Mouse (Mus musculus) stomach, embryonic 16.5 days (tissue): ENCODE measurements at regions not wholly inside any gene's neighbourhood (a gene's known extent, or its start where the extent isn't known, plus 50 kb on each side); places are given as distances from the start of the nearest gene placed in this dataset.

ENCODE experiments used
- ATAC-seq: fragments of 200-750 bp; cut with Nextera tagmentation; 2 replicates; pipeline ENCODE4 v1.8.0; 2017; ENCODE audit warnings: moderate number of reproducible peaks, moderate TSS enrichment; ENCODE audit not compliant: insufficient read depth, low FRiP score
- H3K27ac ChIP-seq: fragments of 300-500 bp; sonication (generic); 2 replicates; pipeline ENCODE4 v1.5.1; 2014; ENCODE audit warnings: low read length
- H3K27me3 ChIP-seq: fragments of 300-500 bp; sonication (generic); 2 replicates; pipeline ENCODE4 v1.6.1; 2014; ENCODE audit warnings: low read length, control low read depth, mixed read lengths; ENCODE audit not compliant: control insufficient read depth, insufficient read depth
- H3K36me3 ChIP-seq: fragments of 300-500 bp; sonication (generic); 2 replicates; pipeline ENCODE4 v1.6.1; 2014; ENCODE audit warnings: low read length; ENCODE audit not compliant: control insufficient read depth, insufficient read depth
- H3K4me1 ChIP-seq: fragments of 300-500 bp; sonication (generic); 2 replicates; pipeline ENCODE4 v1.6.1; 2014; ENCODE audit warnings: low read length, control low read depth, mixed read lengths; ENCODE audit not compliant: control insufficient read depth, insufficient read depth
- H3K4me2 ChIP-seq: fragments of 300-500 bp; sonication (generic); 2 replicates; pipeline ENCODE4 v1.6.1; 2014; ENCODE audit warnings: low read depth, low read length, mixed read lengths
- H3K4me3 ChIP-seq: fragments of 300-500 bp; sonication (generic); replicated peaks from 2 replicates; pipeline ENCODE4 v1.5.1; 2014; ENCODE audit warnings: mild to moderate bottlenecking, low read length
- H3K9ac ChIP-seq: fragments of 300-500 bp; sonication (generic); 2 replicates; pipeline ENCODE4 v1.6.1; 2014; ENCODE audit warnings: low read length
- H3K9me3 ChIP-seq: fragments of 300-500 bp; sonication (generic); replicated peaks from 2 replicates; pipeline ENCODE4 v1.6.1; 2016; ENCODE audit warnings: low read length, control low read depth; ENCODE audit not compliant: control insufficient read depth
- WGBS: fragments of 180-500 bp; shearing (Covaris S2); extraction: QIAGEN DNeasy Blood & Tissue Kit; methylation state at CpG from one replicate; pipeline ENCODE4 v1.1.7; 2014; 5-methylcytosine and 5-hydroxymethylcytosine counted together

GRCm38 (mm10) chr10:98577040-98577439, 337.2 kb upstream of the Atp2b1 start:
- H3K4me1 ChIP-seq, result no peaks in the 10 kb centered on the region
- no peaks in the 10 kb centered on the region for H3K9me3 ChIP-seq
- no peak for ATAC-seq
- H3K9ac ChIP-seq, result no peak overlapping the region
- H3K4me2 ChIP-seq, result no peak overlapping the region
- WGBS, result 79% methylated on average over 6 of the region's 6 CpGs
- no peaks in the 10 kb centered on the region for H3K27me3 ChIP-seq
- no peak overlapping the region for H3K27ac ChIP-seq
- H3K4me3 ChIP-seq, result no peak overlapping the region
- H3K36me3 ChIP-seq, result no peaks in the 10 kb centered on the region

- Histone ChIP-seq H3K4me3 (no peak overlapping the region), H3K27me3 (no peaks in the 10 kb centered on the region), H3K36me3 (no peaks in the 10 kb centered on the region), H3K9me3 (no peaks in the 10 kb centered on the region), H3K4me1 (no peaks in the 10 kb centered on the region), H3K27ac (no peak overlapping the region), H3K9ac (no peak overlapping the region), H3K4me2 (no peak overlapping the region)
- ATAC-seq, result no peak
- WGBS, result 61% methylated on average over 1 of the region's 1 CpGs
These were observed 329.4 kb upstream of the Atp2b1 start for GRCm38 (mm10) chr10:98584776-98585175.

DNA sequence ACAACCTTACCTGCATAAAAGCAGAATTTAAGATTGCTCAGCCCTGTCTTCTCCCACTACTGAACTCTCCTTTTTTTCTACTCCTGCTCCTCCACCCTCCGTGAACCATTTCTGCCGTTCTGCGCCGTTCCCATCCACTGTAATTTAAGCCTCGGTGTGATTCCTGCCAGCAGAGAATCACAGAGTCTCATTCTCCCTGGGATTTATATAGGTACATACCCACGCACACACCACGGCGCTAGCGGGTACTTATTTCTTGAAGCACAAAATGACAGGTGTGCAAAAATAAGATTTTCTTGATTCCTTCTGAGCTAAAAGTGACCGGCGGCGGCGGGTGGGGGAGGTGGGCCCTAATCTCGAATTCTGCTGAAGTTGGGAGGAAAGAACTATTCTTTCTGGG, 324.5 kb upstream of the Atp2b1 start:
- H3K27ac ChIP-seq, result no peak overlapping the region
- H3K4me1 ChIP-seq, result no peaks in the 10 kb centered on the region
- no peak overlapping the region for H3K4me3 ChIP-seq
- no peaks in the 10 kb centered on the region for H3K9me3 ChIP-seq
- no peaks in the 10 kb centered on the region for H3K27me3 ChIP-seq
- H3K36me3 ChIP-seq, result no peaks in the 10 kb centered on the region
- WGBS, result 87% methylated on average over 14 of the region's 14 CpGs
- ATAC-seq, result no peak
- H3K9ac ChIP-seq, result no peak overlapping the region
- no peak overlapping the region for H3K4me2 ChIP-seq

GRCm38 (mm10) chr10:98592154-98592553, 322.1 kb upstream of the Atp2b1 start:
- no peak overlapping the region for H3K27ac ChIP-seq
- WGBS, result 76% methylated on average over 6 of the region's 6 CpGs
- no peak for ATAC-seq
- no peaks in the 10 kb centered on the region for H3K9me3 ChIP-seq
- no peaks in the 10 kb centered on the region for H3K36me3 ChIP-seq
- no peaks in the 10 kb centered on the region for H3K4me1 ChIP-seq
- no peaks in the 10 kb centered on the region for H3K27me3 ChIP-seq
- H3K4me2 ChIP-seq, result no peak overlapping the region
- H3K4me3 ChIP-seq, result no peak overlapping the region
- no peak overlapping the region for H3K9ac ChIP-seq

DNA sequence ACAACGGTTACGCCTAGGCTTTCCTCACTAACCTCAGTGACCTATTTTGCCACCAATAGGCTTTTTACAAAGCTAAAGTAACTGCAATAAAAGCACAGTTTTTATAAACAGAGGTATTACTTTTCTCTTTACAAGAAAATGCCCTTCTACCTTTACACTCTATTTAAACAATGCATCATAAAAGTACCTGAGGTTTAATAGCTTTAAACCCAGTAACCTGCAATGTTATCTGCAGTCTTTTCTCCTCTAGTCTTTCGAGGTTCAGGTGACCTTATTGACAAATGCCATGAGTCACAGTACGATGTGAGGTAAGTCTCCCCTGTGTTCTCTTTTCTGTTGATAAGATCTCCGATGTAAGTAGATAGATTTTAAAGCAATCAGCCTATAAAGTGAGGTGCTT, 320.3 kb upstream of the Atp2b1 start:
- H3K27me3 ChIP-seq, result no peaks in the 10 kb centered on the region
- H3K9ac ChIP-seq, result no peak overlapping the region
- H3K4me3 ChIP-seq, result no peak overlapping the region
- no peak overlapping the region for H3K27ac ChIP-seq
- no peaks in the 10 kb centered on the region for H3K4me1 ChIP-seq
- H3K36me3 ChIP-seq, result no peaks in the 10 kb centered on the region
- no peaks in the 10 kb centered on the region for H3K9me3 ChIP-seq
- no peak overlapping the region for H3K4me2 ChIP-seq
- no peak for ATAC-seq
- 41% methylated on average over 5 of the region's 5 CpGs for WGBS

DNA sequence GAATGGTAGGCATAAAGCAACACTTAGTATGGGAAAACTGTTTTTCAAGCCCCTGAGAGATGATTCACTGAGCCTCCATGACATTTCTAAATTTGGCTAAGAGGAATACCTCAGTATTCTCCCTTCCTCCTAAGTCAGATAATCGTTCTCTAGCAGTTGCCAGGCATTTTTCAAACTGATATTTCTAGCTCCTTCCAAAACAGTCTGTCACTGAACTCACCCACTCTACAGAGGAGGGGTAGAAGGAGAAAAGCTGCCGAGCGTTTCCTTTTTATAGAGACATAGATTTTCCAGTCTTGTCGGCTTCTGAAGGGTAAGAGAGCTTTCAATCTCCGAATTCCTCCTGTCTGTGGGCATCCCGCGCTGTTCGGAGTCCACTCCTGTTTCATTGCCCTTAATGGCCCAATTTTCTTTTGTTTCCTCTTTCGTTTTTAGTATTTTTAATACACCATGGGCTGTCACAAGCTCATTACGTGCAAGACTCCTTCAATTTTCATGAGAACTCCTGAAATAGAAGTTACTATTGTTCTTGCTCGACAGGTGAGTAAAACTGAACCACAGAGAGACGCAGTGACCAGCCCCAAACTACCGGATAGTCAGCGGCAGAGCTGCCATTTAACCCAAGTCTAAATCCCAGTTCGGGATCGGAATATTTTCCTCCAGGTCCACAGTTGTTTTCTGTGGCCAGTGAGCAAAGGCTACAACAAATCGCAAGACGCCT, 305.8 kb upstream of the Atp2b1 start:
- H3K27ac ChIP-seq, result no peak overlapping the region
- H3K4me3 ChIP-seq, result no peak overlapping the region
- H3K36me3 ChIP-seq, result no peaks in the 10 kb centered on the region
- H3K9ac ChIP-seq, result no peak overlapping the region
- no peaks in the 10 kb centered on the region for H3K4me1 ChIP-seq
- H3K27me3 ChIP-seq, result no peaks in the 10 kb centered on the region
- WGBS, result 86% methylated on average over 18 of the region's 18 CpGs
- H3K9me3 ChIP-seq, result no peaks in the 10 kb centered on the region
- H3K4me2 ChIP-seq, result no peak overlapping the region
- no peak for ATAC-seq

GRCm38 (mm10) chr10:98610708-98611107, 303.5 kb upstream of the Atp2b1 start:
- 66% methylated on average over 6 of the region's 6 CpGs for WGBS
- Histone ChIP-seq H3K9me3 (no peaks in the 10 kb centered on the region), H3K4me1 (no peaks in the 10 kb centered on the region)

GRCm38 (mm10) chr10:98611707-98612360, 302.4 kb upstream of the Atp2b1 start:
- Histone ChIP-seq H3K4me3 (no peak overlapping the region), H3K9me3 (no peaks in the 10 kb centered on the region), H3K4me2 (no peak overlapping the region), H3K27ac (no peak overlapping the region), H3K36me3 (no peaks in the 10 kb centered on the region), H3K4me1 (no peaks in the 10 kb centered on the region), H3K9ac (no peak overlapping the region), H3K27me3 (no peaks in the 10 kb centered on the region)
- whole genome bisulfite sequencing, result 82% methylated on average over 4 of the region's 4 CpGs
- ATAC-seq, result no peak

More at GRCm38 (mm10) chr10:98610708-98611107, 303.5 kb upstream of the Atp2b1 start:
- no peak overlapping the region for H3K4me3 ChIP-seq
- no peaks in the 10 kb centered on the region for H3K36me3 ChIP-seq
- H3K27ac ChIP-seq, result no peak overlapping the region
- no peak overlapping the region for H3K9ac ChIP-seq
- H3K4me2 ChIP-seq, result no peak overlapping the region
- ATAC-seq, result no peak
- H3K27me3 ChIP-seq, result no peaks in the 10 kb centered on the region

DNA sequence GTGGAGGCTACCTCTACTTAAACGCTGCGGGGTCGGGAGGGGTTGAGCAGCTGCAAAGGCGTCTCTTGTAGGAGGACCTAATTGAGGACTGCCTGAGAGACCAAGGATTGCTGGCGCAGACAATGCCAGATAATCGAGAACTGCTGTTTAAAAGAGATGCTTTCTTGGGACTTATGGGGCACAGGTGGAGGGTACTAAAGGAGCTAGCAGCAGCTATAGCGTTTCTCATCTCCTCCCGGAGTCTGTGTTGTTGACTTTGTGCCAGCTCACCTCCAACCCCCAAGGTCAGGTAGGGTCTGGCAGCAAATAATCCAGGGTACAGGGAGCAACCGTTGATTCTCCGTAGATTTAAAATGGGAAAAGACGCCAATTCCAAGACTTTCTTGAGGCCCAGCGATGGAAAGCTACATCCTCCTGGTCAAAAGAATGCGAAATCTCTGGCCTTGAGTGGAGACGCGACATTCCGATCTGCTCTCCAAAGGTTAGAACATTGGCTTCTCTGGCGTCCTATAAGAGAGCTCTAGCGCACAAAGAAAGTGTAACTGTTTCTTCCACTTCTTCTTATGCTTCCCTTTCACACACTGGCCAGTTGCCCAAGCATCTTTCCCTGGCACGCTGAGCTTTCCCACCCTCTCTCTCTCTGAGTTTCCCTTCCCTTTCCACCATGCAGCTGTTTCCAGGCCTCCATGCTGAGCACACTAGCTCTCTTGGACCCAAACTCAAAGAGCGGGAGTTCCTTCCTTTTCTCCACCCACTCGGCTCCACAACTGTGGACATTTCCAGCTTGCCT, 295.3 kb upstream of the Atp2b1 start:
- no peak overlapping the region for H3K4me2 ChIP-seq
- no peak overlapping the region for H3K9ac ChIP-seq
- no peak for ATAC-seq
- no peaks in the 10 kb centered on the region for H3K4me1 ChIP-seq
- no peak overlapping the region for H3K27ac ChIP-seq
- H3K36me3 ChIP-seq, result no peaks in the 10 kb centered on the region
- 89% methylated on average over 21 of the region's 21 CpGs for WGBS
- H3K27me3 ChIP-seq, result no peaks in the 10 kb centered on the region
- H3K4me3 ChIP-seq, result no peak overlapping the region
- H3K9me3 ChIP-seq, result no peaks in the 10 kb centered on the region
